Mouse (Mus musculus): ENCODE measurements at regions not wholly inside any gene's neighbourhood (a gene's known extent, or its start where the extent isn't known, plus 50 kb on each side); places are given as distances from the start of the nearest gene placed in this dataset.
A peak's percentile ranks its signal among the peaks of the same experiment; 100 is the strongest.

GRCm38 (mm10) chr13:39566491-39566890, 605.8 kb upstream of the Slc35b3 start:
- Histone ChIP-seq H3K27me3 (ENCODE audit: control insufficient read depth, insufficient read depth, low read length) (no peaks in the 10 kb centered on the region), H3K27ac (ENCODE audit: low read length) (no peak overlapping the region), H3K4me2 (ENCODE audit: low read depth, low read length) (no peak overlapping the region), H3K4me1 (ENCODE audit: control insufficient read depth, insufficient read depth, low read length) (no peaks in the 10 kb centered on the region), H3K9me3 (replicated peaks; ENCODE audit: control insufficient read depth, low read length) (no peaks in the 10 kb centered on the region), H3K9ac (ENCODE audit: low read length) (no peak overlapping the region), H3K36me3 (ENCODE audit: control insufficient read depth, insufficient read depth, low read length) (no peaks in the 10 kb centered on the region), H3K4me3 (replicated peaks; ENCODE audit: low read length) (no peak overlapping the region)
- 89% methylated on average over 2 of the region's 2 CpGs for WGBS
- ATAC-seq (ENCODE audit: insufficient read depth, low FRiP score) = no peak

- Histone ChIP-seq H3K4me3 (replicated peaks; ENCODE audit: low read length) (no peak overlapping the region), H3K4me1 (ENCODE audit: control insufficient read depth, insufficient read depth, low read length) (no peaks in the 10 kb centered on the region), H3K4me2 (ENCODE audit: low read depth, low read length) (no peak overlapping the region), H3K9ac (ENCODE audit: low read length) (no peak overlapping the region), H3K9me3 (replicated peaks; ENCODE audit: control insufficient read depth, low read length) (no peaks in the 10 kb centered on the region), H3K27me3 (ENCODE audit: control insufficient read depth, insufficient read depth, low read length) (no peaks in the 10 kb centered on the region), H3K27ac (ENCODE audit: low read length) (no peak overlapping the region), H3K36me3 (ENCODE audit: control insufficient read depth, insufficient read depth, low read length) (no peaks in the 10 kb centered on the region)
- no peak for ATAC-seq (ENCODE audit: insufficient read depth, low FRiP score)
- WGBS = 41% methylated on average over 14 of the region's 14 CpGs
These were observed 577.2 kb upstream of the Slc35b3 start for GRCm38 (mm10) chr13:39537724-39538440.

GRCm38 (mm10) chr13:39526469-39526868, 565.8 kb upstream of the Slc35b3 start:
- 91% methylated on average over 1 of the region's 1 CpGs for WGBS
- H3K27ac ChIP-seq (ENCODE audit: low read length) = no peak overlapping the region
- no peak overlapping the region for H3K4me2 ChIP-seq (ENCODE audit: low read depth, low read length)
- no peaks in the 10 kb centered on the region for H3K9me3 ChIP-seq (replicated peaks; ENCODE audit: control insufficient read depth, low read length)
- H3K4me3 ChIP-seq (replicated peaks; ENCODE audit: low read length) = no peak overlapping the region
- no peak overlapping the region for H3K9ac ChIP-seq (ENCODE audit: low read length)
- H3K36me3 ChIP-seq (ENCODE audit: control insufficient read depth, insufficient read depth, low read length) = no peaks in the 10 kb centered on the region
- no peak for ATAC-seq (ENCODE audit: insufficient read depth, low FRiP score)
- no peaks in the 10 kb centered on the region for H3K27me3 ChIP-seq (ENCODE audit: control insufficient read depth, insufficient read depth, low read length)
- H3K4me1 ChIP-seq (ENCODE audit: control insufficient read depth, insufficient read depth, low read length) = no peaks in the 10 kb centered on the region

- Histone ChIP-seq H3K27ac (ENCODE audit: low read length) (no peak overlapping the region), H3K9me3 (replicated peaks; ENCODE audit: control insufficient read depth, low read length) (no peaks in the 10 kb centered on the region), H3K9ac (ENCODE audit: low read length) (no peak overlapping the region), H3K27me3 (ENCODE audit: control insufficient read depth, insufficient read depth, low read length) (no peaks in the 10 kb centered on the region), H3K4me2 (ENCODE audit: low read depth, low read length) (no peak overlapping the region), H3K4me1 (ENCODE audit: control insufficient read depth, insufficient read depth, low read length) (no peaks in the 10 kb centered on the region), H3K4me3 (replicated peaks; ENCODE audit: low read length) (no peak overlapping the region), H3K36me3 (ENCODE audit: control insufficient read depth, insufficient read depth, low read length) (no peaks in the 10 kb centered on the region)
- WGBS = 75% methylated on average over 9 of the region's 9 CpGs
- ATAC-seq (ENCODE audit: insufficient read depth, low FRiP score) = no peak
These were observed 563.2 kb upstream of the Slc35b3 start for GRCm38 (mm10) chr13:39523856-39524301.

GRCm38 (mm10) chr13:39523246-39523850, 562.7 kb upstream of the Slc35b3 start:
- Histone ChIP-seq H3K9ac (ENCODE audit: low read length) (no peak overlapping the region), H3K27ac (ENCODE audit: low read length) (no peak overlapping the region), H3K4me1 (ENCODE audit: control insufficient read depth, insufficient read depth, low read length) (no peaks in the 10 kb centered on the region), H3K9me3 (replicated peaks; ENCODE audit: control insufficient read depth, low read length) (no peaks in the 10 kb centered on the region), H3K4me2 (ENCODE audit: low read depth, low read length) (no peak overlapping the region), H3K27me3 (ENCODE audit: control insufficient read depth, insufficient read depth, low read length) (no peaks in the 10 kb centered on the region), H3K4me3 (replicated peaks; ENCODE audit: low read length) (no peak overlapping the region), H3K36me3 (ENCODE audit: control insufficient read depth, insufficient read depth, low read length) (no peaks in the 10 kb centered on the region)
- ATAC-seq (ENCODE audit: insufficient read depth, low FRiP score) = no peak
- WGBS = 63% methylated on average over 5 of the region's 5 CpGs

GRCm38 (mm10) chr13:39520846-39521245, 560.2 kb upstream of the Slc35b3 start:
- H3K36me3 ChIP-seq (ENCODE audit: control insufficient read depth, insufficient read depth, low read length) = no peaks in the 10 kb centered on the region
- no peaks in the 10 kb centered on the region for H3K4me1 ChIP-seq (ENCODE audit: control insufficient read depth, insufficient read depth, low read length)
- H3K9me3 ChIP-seq (replicated peaks; ENCODE audit: control insufficient read depth, low read length) = no peaks in the 10 kb centered on the region
- H3K27ac ChIP-seq (ENCODE audit: low read length) = no peak overlapping the region
- H3K9ac ChIP-seq (ENCODE audit: low read length) = no peak overlapping the region
- 92% methylated on average over 9 of the region's 9 CpGs for WGBS
- no peak for ATAC-seq (ENCODE audit: insufficient read depth, low FRiP score)
- no peak overlapping the region for H3K4me2 ChIP-seq (ENCODE audit: low read depth, low read length)
- H3K4me3 ChIP-seq (replicated peaks; ENCODE audit: low read length) = no peak overlapping the region
- no peaks in the 10 kb centered on the region for H3K27me3 ChIP-seq (ENCODE audit: control insufficient read depth, insufficient read depth, low read length)

- Histone ChIP-seq H3K9ac (ENCODE audit: low read length) (no peak overlapping the region), H3K4me1 (ENCODE audit: control insufficient read depth, insufficient read depth, low read length) (no peaks in the 10 kb centered on the region), H3K4me2 (ENCODE audit: low read depth, low read length) (no peak overlapping the region), H3K27ac (ENCODE audit: low read length) (no peak overlapping the region), H3K9me3 (replicated peaks; ENCODE audit: control insufficient read depth, low read length) (no peaks in the 10 kb centered on the region), H3K36me3 (ENCODE audit: control insufficient read depth, insufficient read depth, low read length) (no peaks in the 10 kb centered on the region), H3K4me3 (replicated peaks; ENCODE audit: low read length) (no peak overlapping the region), H3K27me3 (ENCODE audit: control insufficient read depth, insufficient read depth, low read length) (no peaks in the 10 kb centered on the region)
- 49% methylated on average over 8 of the region's 8 CpGs for WGBS
- ATAC-seq (ENCODE audit: insufficient read depth, low FRiP score) = no peak
These were observed 555.4 kb upstream of the Slc35b3 start for GRCm38 (mm10) chr13:39516106-39516505.

GRCm38 (mm10) chr13:39489806-39490205, 529.1 kb upstream of the Slc35b3 start:
- Histone ChIP-seq H3K27ac (ENCODE audit: low read length) (no peak overlapping the region), H3K27me3 (ENCODE audit: control insufficient read depth, insufficient read depth, low read length) (no peaks in the 10 kb centered on the region), H3K4me2 (ENCODE audit: low read depth, low read length) (no peak overlapping the region), H3K36me3 (ENCODE audit: control insufficient read depth, insufficient read depth, low read length) (no peaks in the 10 kb centered on the region), H3K9me3 (replicated peaks; ENCODE audit: control insufficient read depth, low read length) (no peaks in the 10 kb centered on the region), H3K9ac (ENCODE audit: low read length) (no peak overlapping the region), H3K4me3 (replicated peaks; ENCODE audit: low read length) (no peak overlapping the region), H3K4me1 (ENCODE audit: control insufficient read depth, insufficient read depth, low read length) (no peaks in the 10 kb centered on the region)
- WGBS = 49% methylated on average over 7 of the region's 7 CpGs
- 0 out of 2 replicates have a peak, but pooled peaks have one; percentile 40 for ATAC-seq (ENCODE audit: insufficient read depth, low FRiP score)

GRCm38 (mm10) chr13:39472621-39473020, 511.9 kb upstream of the Slc35b3 start:
- no peaks in the 10 kb centered on the region for H3K4me1 ChIP-seq (ENCODE audit: control insufficient read depth, insufficient read depth, low read length)
- H3K27me3 ChIP-seq (ENCODE audit: control insufficient read depth, insufficient read depth, low read length) = no peaks in the 10 kb centered on the region
- no peak overlapping the region for H3K27ac ChIP-seq (ENCODE audit: low read length)
- no peak overlapping the region for H3K4me3 ChIP-seq (replicated peaks; ENCODE audit: low read length)
- no peak for ATAC-seq (ENCODE audit: insufficient read depth, low FRiP score)
- H3K36me3 ChIP-seq (ENCODE audit: control insufficient read depth, insufficient read depth, low read length) = no peaks in the 10 kb centered on the region
- no peak overlapping the region for H3K4me2 ChIP-seq (ENCODE audit: low read depth, low read length)
- H3K9me3 ChIP-seq (replicated peaks; ENCODE audit: control insufficient read depth, low read length) = no peaks in the 10 kb centered on the region
- 57% methylated on average over 6 of the region's 6 CpGs for WGBS
- H3K9ac ChIP-seq (ENCODE audit: low read length) = no peak overlapping the region
